Mouse (Mus musculus) liver, postnatal 0 days (tissue): ENCODE results near the gene Gdpd5. TPM values are rescaled to one million over a fixed set of nuclear protein-coding genes. Genes with fewer than 3 reads are reported as not detected.

Experiments
- ATAC-seq: fragments of 200-750 bp; cut with Nextera tagmentation; 2 replicates; pipeline ENCODE4 v1.8.0; 2017; ENCODE audit warnings: mild to moderate bottlenecking, moderate library complexity
- DNase-seq: peaks from one replicate; pipeline ENCODE4 v3.0.0-alpha.2; 2016
- H3K27ac ChIP-seq: fragments of 300-500 bp; sonication (generic); 2 replicates; pipeline ENCODE4 v1.5.1; 2014; ENCODE audit warnings: antibody characterized with exemption, moderate library complexity, mild to moderate bottlenecking, low read depth
- H3K27me3 ChIP-seq: fragments of 300-500 bp; sonication (generic); 2 replicates; pipeline ENCODE4 v1.6.1; 2014; ENCODE audit warnings: low read length, control low read depth, mixed read lengths; ENCODE audit not compliant: insufficient read depth
- H3K36me3 ChIP-seq: fragments of 300-500 bp; sonication (generic); replicated peaks from 2 replicates; pipeline ENCODE4 v1.6.1; 2014; ENCODE audit warnings: mild to moderate bottlenecking, control low read depth, low read length, moderate library complexity, mixed read lengths; ENCODE audit not compliant: insufficient read depth
- H3K4me1 ChIP-seq: fragments of 300-500 bp; sonication (generic); 2 replicates; pipeline ENCODE4 v1.6.1; 2014; ENCODE audit warnings: antibody characterized with exemption, mild to moderate bottlenecking, control low read depth; ENCODE audit not compliant: insufficient read depth
- H3K4me2 ChIP-seq: fragments of 300-500 bp; sonication (generic); 2 replicates; pipeline ENCODE4 v1.6.1; 2014; ENCODE audit warnings: low read depth, mild to moderate bottlenecking, low read length, moderate library complexity, mixed read lengths
- H3K4me3 ChIP-seq: fragments of 300-500 bp; sonication (generic); 2 replicates; pipeline ENCODE4 v1.5.1; 2014; ENCODE audit warnings: low read depth, low read length
- H3K9ac ChIP-seq: fragments of 300-500 bp; sonication (generic); replicated peaks from 2 replicates; pipeline ENCODE4 v1.6.1; 2014; ENCODE audit warnings: mild to moderate bottlenecking, moderate library complexity
- H3K9me3 ChIP-seq: fragments of 300-500 bp; sonication (generic); 2 replicates; pipeline ENCODE4 v1.6.1; 2016; ENCODE audit warnings: mild to moderate bottlenecking, control low read depth, low read length, mixed read lengths
- CTCF ChIP-seq: sonication (generic); IDR thresholded peaks from 2 replicates; pipeline ENCODE4 v1.5.1; 2016; ENCODE audit warnings: antibody characterized with exemption, low read depth
- EP300 ChIP-seq: IDR thresholded peaks from 2 replicates; pipeline ENCODE4 v1.6.1; 2016; ENCODE audit warnings: antibody characterized with exemption, low read depth, mild to moderate bottlenecking
- WGBS: fragments of 180-500 bp; shearing (Covaris S2); extraction: QIAGEN DNeasy Blood & Tissue Kit; methylation state at CpG from one replicate; pipeline ENCODE4 v1.1.7; 2014; ENCODE audit not compliant: insufficient replicate concordance; 5-methylcytosine and 5-hydroxymethylcytosine counted together
- polyA plus RNA-seq: library from polyadenylated mRNA; unstranded; fragments of >200 nt; fragmentation: Nextera tagmentation; extraction: Ambion mirVana; gene quantifications from 2 replicates; pipeline ENCODE4 v1.2.1, GENCODE M21; 2015

Gdpd5 gene
- polyA plus RNA-seq, 1 experiment from 2014 or later, result 1.7 TPM

DNA sequence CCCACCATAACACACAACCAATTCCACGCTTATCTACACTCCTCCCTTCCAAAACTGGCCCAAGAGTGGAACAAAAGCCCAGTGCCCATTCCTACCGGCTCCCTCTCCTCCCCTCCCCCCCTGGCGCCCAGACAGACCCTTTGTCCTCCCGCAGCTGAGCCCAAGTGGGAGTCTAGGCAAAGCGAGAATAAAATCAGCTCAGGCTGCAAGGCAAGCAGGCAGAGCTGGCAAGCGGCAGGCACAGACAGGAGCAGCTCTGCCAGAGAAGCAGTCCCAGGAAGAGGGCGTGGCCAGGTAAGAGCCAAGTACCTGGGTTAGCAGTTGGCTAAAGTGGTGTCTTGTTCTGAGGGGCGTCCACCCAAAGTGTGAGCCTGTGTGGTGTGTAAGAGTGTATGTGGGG is 84.6 kb downstream of the Gdpd5 start, which contains the start of gene Klhl35:
Gene Klhl35 (plus strand): TSS at position 194 of the 400 bp plus-strand sequence.
- no peak for DNase-seq
- Histone ChIP-seq H3K9ac (no peak within 1 kb of the TSS), H3K4me2 (no peak within 1 kb of the TSS), H3K27ac (no peak within 1 kb of the TSS), H3K9me3 (no peaks in the 10 kb centered on the region), H3K4me3 (no peak within 1 kb of the TSS), H3K27me3 (peaks cover 18% of the 10 kb centered on the region), H3K36me3 (no peaks in the 10 kb centered on the region), H3K4me1 (peaks cover 18% of the 10 kb centered on the region)
- 49% methylated on average over 8 of the region's 8 CpGs for WGBS
- ATAC-seq, result no peak
- no peak for TF ChIP-seq EP300
- no peak for TF ChIP-seq CTCF

DNA sequence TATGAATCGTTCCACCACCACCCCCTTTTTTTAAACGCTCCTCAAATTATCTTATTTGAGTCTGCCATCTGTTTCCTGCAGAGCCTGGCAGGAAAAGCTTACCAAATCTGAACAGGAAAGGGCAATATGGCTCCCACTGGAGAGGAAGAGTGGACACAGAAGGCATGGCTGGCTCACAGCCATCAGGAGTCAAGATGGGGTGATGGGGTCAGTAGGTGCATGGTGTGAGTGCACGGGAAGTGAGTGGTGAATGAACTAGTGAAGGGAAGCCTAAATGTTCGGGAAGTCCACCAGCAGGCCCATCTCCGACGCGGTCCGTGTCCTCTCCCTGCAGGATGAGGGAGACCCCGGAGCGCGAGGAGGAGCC is 86.7 kb downstream of the Gdpd5 start:
- Histone ChIP-seq H3K27me3 (peaks cover 18% of the 10 kb centered on the region), H3K4me2 (peak overlapping the region; percentile 78), H3K27ac (peak overlapping the region; percentile 91), H3K36me3 (peaks cover 4% of the 10 kb centered on the region), H3K4me1 (peaks cover 18% of the 10 kb centered on the region), H3K9ac (peak overlapping the region; percentile 58), H3K9me3 (no peaks in the 10 kb centered on the region), H3K4me3 (peak overlapping the region; percentile 42)
- ATAC-seq (peak; percentile 45), DNase-seq (peak; percentile 56)
- WGBS, result 9% methylated on average over 11 of the region's 11 CpGs
- TF ChIP-seq EP300 (no peak; the same call in 1 of the 2 replicates), CTCF (no peak)

DNA sequence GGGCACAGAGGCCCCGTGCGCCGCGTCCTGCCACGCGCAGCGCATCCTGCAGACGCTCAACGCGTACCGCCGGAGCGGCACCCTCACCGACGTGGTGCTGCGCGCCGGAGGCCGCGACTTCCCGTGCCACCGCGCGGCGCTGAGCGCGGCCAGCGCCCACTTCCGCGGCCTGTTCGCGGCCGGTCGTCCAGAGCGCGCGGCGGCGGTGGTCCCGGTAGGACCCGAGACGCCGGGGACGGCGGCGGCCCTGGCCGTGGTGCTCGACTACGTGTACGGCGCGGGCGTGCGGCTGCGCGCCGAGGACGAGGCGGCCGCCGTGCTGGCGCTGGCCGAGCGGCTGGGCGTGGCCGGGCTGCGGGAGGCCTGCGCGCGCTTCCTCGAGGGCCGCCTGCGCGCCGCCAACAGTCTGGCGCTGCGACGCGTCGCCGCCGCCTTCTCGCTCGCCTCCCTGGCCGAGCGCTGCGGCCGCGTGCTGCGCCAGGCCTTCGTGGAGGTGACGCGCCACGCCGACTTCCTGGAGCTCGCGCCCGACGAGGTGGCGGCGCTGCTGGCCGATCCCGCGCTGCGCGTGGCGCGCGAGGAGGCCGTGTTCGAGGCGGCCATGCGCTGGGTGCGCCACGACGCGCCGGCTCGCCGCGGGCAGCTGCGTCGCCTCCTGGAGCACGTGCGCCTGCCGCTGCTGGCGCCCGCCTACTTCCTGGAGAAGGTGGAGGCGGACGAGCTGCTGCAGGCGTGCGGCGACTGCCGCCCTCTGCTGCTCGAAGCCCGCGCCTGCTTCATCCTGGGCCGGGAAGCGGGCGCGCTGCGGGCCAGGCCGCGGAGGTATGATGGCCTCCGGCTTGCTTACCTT is 87.3 kb downstream of the Gdpd5 start:
- 3% methylated on average over 94 of the region's 145 CpGs for WGBS
- DNase-seq (peak; percentile 72), ATAC-seq (peak; percentile 65)
- H3K27me3 ChIP-seq, result peaks cover 18% of the 10 kb centered on the region
- peak overlapping the region; percentile 91 for H3K27ac ChIP-seq
- peak overlapping the region; percentile 42 for H3K4me3 ChIP-seq
- TF ChIP-seq CTCF, result peak; percentile 55
- no peak for TF ChIP-seq EP300
- H3K9me3 ChIP-seq, result no peaks in the 10 kb centered on the region
- H3K9ac ChIP-seq, result peak overlapping the region; percentile 58
- H3K4me1 ChIP-seq, result peaks cover 18% of the 10 kb centered on the region
- H3K4me2 ChIP-seq, result peak overlapping the region; percentile 78
- H3K36me3 ChIP-seq, result peaks cover 10% of the 10 kb centered on the region

DNA sequence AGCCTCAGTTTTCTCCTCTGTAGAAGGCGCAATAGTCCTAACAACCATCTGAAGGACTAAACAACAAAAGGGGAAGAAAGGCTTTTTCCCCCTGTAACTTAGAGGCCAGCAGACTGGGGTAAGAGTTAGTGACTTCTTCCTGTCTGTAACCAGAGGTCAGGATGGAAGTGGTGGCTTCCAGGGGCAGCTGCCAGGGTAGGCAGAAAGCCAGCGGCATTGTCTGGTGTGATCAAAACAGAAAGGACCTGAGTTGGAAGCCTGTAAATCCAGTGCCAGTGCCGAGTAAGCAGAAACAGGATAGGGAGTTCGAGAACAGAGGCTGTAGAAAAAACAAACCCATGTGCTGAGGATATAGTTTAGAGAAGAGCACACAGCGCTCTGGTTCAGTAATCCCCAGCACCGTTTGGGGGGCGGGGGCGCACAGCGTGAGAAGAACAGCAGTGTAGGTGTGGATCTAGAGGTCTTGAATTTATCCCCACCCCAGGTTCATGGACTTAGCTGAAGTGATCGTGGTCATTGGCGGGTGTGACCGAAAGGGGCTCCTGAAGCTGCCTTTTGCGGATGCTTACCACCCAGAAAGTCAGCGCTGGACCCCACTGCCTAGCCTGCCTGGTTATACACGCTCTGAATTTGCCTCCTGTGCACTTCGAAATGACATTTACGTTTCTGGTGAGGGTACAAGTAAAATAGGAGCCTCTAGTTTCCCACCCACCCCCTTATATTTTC is 88.6 kb downstream of the Gdpd5 start:
- Histone ChIP-seq H3K4me1 (peaks cover 26% of the 10 kb centered on the region), H3K4me3 (no peak overlapping the region), H3K27ac (peak overlapping the region; percentile 91; the same call in 1 of the 2 replicates), H3K9me3 (no peaks in the 10 kb centered on the region), H3K27me3 (peaks cover 18% of the 10 kb centered on the region), H3K36me3 (peaks cover 12% of the 10 kb centered on the region), H3K4me2 (0 out of 2 replicates have a peak overlapping the region, but pooled peaks have one; percentile 78), H3K9ac (no peak overlapping the region)
- TF ChIP-seq CTCF (no peak), EP300 (no peak)
- DNase-seq (no peak), ATAC-seq (no peak)
- 64% methylated on average over 17 of the region's 17 CpGs for WGBS

DNA sequence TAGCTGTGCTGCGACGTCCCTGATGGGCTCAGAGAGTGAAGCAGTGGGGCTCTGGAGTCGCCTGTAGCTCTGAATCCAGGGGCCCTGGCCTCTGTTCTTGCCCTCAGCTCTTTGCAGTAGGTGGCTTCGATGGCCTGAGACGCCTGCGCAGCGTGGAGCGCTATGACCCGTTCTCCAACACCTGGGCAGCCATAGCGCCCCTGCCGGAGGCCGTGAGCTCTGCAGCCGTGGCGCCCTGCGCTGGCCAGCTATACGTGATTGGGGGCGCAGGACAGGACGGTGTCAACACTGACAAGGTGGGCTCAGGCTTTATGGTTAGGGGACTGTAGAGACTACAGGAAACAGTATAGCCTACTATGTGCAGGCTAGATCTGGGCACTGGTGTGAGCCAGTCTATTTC is 90.4 kb downstream of the Gdpd5 start:
- TF ChIP-seq CTCF (peak; percentile 27; the same call in 1 of the 2 replicates), EP300 (no peak)
- Histone ChIP-seq H3K4me2 (no peak overlapping the region), H3K4me1 (peaks cover 31% of the 10 kb centered on the region), H3K27ac (no peak overlapping the region), H3K36me3 (peaks cover 15% of the 10 kb centered on the region), H3K9me3 (no peaks in the 10 kb centered on the region), H3K4me3 (no peak overlapping the region), H3K27me3 (peaks cover 14% of the 10 kb centered on the region), H3K9ac (no peak overlapping the region)
- no peak for ATAC-seq
- 76% methylated on average over 18 of the region's 18 CpGs for WGBS
- DNase-seq, result no peak
